Mouse (Mus musculus) telencephalon, adult 2 months (tissue): Measurements from ENCODE around the gene Ttc9c.
"Not testable (repeated sequence)": the region's sequence is repeated elsewhere in the genome, so short reads cannot be mapped to it uniquely, and the experiment has no call there.

Experiments used
- DNase-seq: peaks from one replicate; pipeline ENCODE4 v3.0.0-alpha.2; 2011; ENCODE audit warnings: low read depth, low spot score

The Ttc9c gene

DNA sequence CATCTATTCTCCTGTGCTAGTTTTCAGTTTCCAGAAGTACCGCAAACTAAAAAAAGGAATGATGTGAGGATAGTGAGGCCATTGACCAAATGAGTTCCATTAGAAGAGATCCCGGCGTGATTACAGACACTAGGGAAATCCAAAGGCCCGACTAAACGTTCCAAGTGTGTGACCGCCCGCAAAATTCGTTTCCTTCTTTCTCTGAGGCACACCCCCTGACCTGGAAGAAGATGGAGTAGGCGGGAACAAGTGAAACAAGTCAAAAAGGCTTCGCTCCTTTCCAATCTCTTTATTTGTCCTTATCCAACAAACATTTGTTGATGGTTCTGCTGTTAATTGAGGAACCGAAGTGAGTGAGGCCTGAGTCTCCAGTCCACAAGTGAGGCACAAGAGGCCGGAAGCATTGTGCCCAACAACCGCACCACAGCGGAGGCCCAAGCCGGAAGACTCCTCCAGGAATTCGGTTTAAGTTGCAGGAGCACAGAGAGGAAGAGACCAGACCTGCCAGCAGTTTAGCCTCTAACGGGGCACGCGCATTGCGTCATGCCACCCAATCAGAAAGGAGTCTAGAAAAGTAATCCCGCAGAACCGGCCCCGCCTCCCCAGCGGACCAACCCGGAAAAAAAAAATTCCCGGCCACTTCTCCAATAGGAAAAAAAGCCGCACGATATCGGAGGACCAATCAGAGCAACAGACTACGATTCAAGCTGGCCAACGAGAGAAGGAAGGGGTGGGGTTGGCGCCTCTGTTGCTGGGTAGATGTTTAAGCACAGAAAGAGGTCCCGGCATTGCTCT, at the start of gene Ttc9c:
Gene Ttc9c (minus strand): TSS at position 533 of the 795 bp plus-strand sequence.
- DNase-seq: peak; percentile 99

DNA sequence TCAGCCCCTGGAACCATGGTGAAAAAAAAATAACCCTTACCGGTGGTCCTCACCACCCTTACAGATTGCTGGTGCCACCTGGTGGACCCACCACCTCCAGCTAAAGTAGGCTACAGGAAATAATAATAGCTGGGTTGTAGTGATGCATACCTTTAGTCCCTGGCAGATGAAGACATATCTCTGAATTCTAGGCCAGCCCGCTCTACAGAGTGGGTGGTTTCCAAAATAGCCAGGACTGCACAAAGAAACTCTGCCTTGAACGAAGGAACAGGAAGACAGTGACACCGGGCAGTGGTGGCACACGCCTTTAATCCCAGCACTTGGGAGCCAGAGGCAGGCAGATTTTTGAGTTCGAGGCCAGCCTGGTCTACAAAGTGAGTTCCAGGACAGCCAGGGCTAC, 45.1 kb upstream of the Ttc9c start:
- DNase-seq: no peak

DNA sequence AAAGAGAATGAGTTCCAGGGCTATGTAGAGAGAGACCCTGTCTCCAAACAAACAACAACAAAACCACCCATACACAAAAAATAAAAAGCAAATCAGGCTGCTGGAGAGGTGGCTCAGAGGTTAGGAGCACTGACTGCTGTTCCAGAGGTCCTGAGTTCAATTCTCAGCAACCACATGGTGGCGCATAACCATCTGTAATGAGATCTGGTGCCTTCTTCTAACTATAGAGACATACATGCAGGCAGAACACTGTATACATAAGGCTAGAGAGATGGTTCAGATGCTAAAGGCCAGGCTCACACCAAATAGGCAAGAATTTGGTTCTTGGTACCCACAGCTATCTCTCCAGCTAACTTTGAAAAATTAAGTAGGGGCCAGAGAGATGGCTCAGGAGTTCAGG, 39.9 kb upstream of the Ttc9c start:
- no peak for DNase-seq

GRCm38 (mm10) chr19:8857689-8858088, 38.6 kb upstream of the Ttc9c start:
- DNase-seq: no peak

GRCm38 (mm10) chr19:8853117-8853516, 34.0 kb upstream of the Ttc9c start:
- DNase-seq: no peak

DNA sequence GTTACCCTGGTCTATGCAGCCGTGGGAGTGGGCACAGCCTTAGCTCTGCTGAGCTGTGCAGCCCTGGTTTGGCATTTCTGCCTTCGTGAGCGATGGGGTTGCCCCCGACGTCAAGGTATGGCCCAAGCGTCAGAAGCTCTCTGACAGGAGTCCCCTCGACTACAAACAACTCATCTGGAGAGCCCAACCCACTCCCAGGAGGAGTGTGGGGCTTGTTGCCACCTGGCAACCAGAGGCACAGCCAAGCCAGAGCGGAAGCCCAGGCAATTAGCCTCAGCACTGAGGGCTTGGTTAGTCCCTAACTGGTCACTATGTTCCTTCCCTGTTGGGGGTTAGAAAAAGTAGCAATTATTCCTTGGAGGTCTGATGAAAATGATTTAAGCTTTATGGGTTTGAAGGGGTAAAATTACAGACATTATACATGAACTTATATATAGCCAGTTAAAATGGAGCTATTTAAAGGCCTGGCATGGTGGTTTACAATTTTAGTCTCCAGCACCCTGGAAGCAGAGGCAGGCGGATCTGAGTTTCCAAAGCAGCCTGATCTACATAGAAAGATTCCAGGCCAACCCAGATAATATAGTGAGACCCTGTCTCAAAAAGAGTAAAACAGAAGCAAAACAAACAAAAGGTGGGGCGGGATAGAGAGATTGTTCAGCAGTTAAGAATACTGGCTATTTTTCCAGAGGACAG, 33.2 kb upstream of the Ttc9c start:
- no peak for DNase-seq

DNA sequence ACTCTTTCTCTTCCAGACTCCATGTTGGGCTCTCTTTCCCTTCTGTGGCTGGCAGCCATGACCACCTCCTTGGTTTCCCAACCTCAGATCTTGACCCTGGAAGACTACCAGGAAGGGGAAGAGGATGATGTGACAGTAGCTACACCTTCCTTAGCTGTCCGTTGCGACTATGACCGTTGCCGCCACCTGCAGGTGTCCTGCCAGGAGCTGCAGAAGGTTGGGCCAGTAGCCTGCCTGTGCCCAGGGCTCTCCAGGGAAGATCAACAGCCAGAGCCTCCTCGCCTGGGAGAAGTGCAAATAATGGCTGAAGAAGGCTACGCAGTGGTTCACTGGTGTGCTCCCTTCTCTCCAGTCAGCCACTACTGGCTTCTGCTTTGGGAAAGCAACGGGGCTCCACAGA, 32.5 kb upstream of the Ttc9c start:
- no peak for DNase-seq

- no peak for DNase-seq
Observed at GRCm38 (mm10) chr19:8850402-8850901, 31.3 kb upstream of the Ttc9c start, which contains the start of gene Lrrn4cl. Lrrn4cl (plus strand) TSS chr19:8850768.

GRCm38 (mm10) chr19:8848356-8848755, 29.2 kb upstream of the Ttc9c start:
- DNase-seq: no peak

GRCm38 (mm10) chr19:8844371-8845129, 25.4 kb upstream of the Ttc9c start:
- no peak for DNase-seq

GRCm38 (mm10) chr19:8842961-8843360, 23.8 kb upstream of the Ttc9c start:
- DNase-seq: no peak

- DNase-seq: no peak
Observed at GRCm38 (mm10) chr19:8841012-8841411, 21.9 kb upstream of the Ttc9c start.

DNA sequence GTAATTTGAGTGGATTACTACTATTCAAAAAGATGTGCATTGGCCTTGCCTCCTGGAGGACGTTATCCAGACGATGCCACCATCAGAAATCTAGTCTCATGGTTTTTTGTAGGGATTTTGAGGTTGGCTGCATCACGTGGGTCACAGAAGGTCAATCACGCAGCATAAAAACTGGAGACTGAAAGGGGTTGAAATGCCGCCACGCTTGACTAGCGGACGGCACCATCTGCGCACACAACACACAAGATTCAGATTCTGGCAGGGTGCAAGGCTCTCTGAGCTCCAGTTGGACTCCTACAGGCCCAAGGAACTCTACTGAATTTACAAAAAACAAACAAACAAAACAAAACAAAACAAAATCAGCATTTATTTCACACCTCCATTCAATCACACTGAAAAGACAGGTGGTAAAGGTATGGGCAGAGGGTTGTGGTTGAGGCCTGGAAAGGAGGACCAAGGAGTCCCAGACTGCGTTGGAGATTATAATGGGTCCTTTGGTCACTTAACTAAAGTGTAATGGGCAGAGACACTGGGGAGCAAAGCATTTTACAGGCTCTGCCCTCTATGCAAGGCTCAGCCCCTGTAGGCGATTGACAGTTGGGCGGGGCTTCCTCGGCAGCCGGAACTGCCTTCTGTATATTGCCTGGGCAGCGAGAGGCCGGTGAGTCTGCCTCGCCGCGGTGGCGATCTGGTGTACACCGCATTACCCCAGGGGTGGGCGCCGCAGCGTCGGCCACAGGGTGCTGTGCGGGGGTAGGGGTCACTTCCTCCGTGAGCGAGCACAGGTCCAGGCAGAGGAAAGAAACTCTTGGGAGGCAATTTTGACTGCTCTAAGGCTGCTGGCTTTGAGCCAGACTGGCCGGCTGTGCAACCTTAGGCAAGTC, 21.0 kb upstream of the Ttc9c start:
- no peak for DNase-seq

GRCm38 (mm10) chr19:8839103-8839907, 20.2 kb upstream of the Ttc9c start, which contains the start of gene Gng3:
Gng3 (minus strand) TSS chr19:8839194.
- peak; percentile 95 for DNase-seq

GRCm38 (mm10) chr19:8838041-8838730, 19.1 kb upstream of the Ttc9c start:
- DNase-seq: no peak

- no peak for DNase-seq
Observed at GRCm38 (mm10) chr19:8837251-8837791, 18.2 kb upstream of the Ttc9c start, which contains the start of gene Bscl2. Bscl2 (plus strand) TSS chr19:8837467.

DNA sequence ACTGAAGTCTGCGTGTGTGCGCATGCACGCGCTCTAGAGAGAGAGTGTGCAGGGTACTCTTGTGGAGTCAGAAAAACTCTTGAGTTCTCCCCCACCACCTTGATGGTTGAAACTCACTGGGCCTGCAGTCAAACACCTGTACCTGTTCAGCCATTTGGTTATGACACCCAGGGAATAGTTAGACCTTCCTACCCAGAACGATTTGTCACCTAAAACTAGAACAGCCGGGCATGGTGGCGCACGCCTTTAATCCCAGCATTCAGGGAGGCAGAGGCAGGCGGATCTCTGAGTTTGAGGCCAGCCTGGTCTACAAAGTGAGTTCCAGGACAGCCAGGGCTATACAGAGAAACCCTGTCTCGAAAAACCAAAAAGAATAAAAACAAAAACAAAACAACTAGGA, 17.2 kb upstream of the Ttc9c start:
- not testable (repeated sequence) for DNase-seq

DNA sequence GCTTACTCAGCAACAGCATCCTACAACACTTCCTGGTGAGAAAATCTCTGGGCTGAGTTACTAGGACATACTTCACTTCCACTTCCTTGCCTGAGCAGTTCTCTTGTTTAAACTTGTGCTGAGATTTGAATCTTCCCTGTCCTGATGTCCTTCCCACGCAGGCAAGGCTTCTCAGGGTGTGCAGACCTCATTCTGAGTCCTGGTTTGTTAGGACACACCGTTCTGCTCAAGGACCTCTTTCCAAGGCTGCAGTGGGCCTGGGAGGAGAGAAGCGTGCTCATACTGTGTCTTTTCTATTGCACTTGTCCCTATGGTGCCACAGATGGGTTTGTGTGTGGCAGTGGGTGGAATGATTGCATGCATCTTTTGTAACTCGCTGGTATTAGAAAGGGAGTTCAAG, 13.8 kb upstream of the Ttc9c start:
- no peak for DNase-seq

DNA sequence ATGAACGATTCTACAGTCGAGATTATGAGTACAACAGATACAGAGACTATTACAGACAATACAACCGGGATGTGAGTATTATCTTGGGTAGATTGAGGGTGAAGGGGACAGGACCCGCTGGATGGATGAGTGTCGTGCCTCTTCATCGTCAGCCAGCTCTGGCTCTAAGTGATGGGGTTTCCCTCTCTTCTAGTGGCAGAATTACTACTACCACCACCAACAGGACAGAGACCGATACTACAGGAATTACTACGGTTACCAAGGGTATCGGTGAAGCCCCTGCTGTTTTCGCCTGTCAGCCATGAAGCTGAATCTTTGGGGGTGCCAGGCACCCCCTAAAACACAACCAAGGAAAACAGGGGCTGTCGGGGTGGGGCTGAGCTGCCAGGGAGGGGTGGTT, 12.1 kb upstream of the Ttc9c start:
- DNase-seq: no peak
